Mouse (Mus musculus): Measurements from ENCODE around the gene Gm10644. TPM values are rescaled to one million over a fixed set of nuclear protein-coding genes. Genes with fewer than 3 reads are reported as not detected.

Gene Gm10644
- polyA plus RNA-seq, 1 experiment, result not detected

GRCm38 (mm10) chr8:83967701-83968100 is 12.7 kb upstream of the Gm10644 start:
- no peak for TF ChIP-seq GATA1 (IDR thresholded peaks at IDR 0.05; ENCODE audit: low read length)

- no peak for TF ChIP-seq GATA1 (IDR thresholded peaks at IDR 0.05; ENCODE audit: low read length)
These were observed 9.2 kb upstream of the Gm10644 start for GRCm38 (mm10) chr8:83964015-83964765.

DNA sequence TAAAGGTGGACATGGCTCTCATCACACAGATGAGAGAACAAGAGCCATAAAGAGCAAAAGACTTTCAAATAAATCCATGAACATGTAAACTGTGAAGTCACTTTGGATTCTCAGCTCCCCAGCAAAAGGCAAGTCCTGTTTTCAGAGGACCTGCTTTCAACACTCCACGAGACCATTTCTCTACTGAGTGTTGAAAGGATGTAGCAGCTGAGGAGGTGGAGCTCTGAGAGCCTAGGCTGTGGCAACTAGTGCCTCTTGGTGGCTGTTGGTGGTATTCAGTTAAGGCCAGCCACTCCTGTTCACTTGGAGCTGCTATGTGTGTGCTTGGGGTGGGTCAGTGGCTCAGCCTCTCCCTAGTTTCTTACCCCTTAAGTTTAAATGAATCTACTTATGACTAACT is 1.8 kb upstream of the Gm10644 start:
- no peak for TF ChIP-seq GATA1 (IDR thresholded peaks at IDR 0.05; ENCODE audit: low read length)

- no peak for TF ChIP-seq GATA1 (IDR thresholded peaks at IDR 0.05; ENCODE audit: low read length)
These were observed 883 bp upstream of the Gm10644 start for GRCm38 (mm10) chr8:83955958-83956218.

DNA sequence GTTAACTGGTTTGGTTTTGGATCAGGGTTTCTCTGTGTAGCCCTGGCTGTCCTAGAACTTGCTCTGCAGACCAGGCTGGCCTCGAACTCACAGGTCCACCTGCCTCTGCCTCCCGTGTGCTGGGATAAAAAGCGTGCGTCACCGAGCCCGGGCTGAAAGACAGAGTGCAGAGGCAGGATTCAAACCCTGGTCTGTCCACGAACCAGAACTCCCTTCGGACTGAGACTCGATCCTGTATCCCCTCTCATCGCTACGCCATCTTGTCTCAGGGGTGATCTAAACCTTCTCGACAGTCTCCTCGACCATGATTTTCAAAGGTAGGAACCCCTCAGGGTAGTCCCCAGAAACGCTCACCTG is 278 bp downstream of the Gm10644 start:
- TF ChIP-seq GATA1 (IDR thresholded peaks at IDR 0.05; ENCODE audit: low read length), result no peak

GRCm38 (mm10) chr8:83945540-83945939 is 9.5 kb downstream of the Gm10644 start:
- no peak for TF ChIP-seq GATA1 (IDR thresholded peaks at IDR 0.05; ENCODE audit: low read length)

- TF ChIP-seq GATA1 (IDR thresholded peaks at IDR 0.05; ENCODE audit: low read length), result no peak
These were observed 12.6 kb downstream of the Gm10644 start for GRCm38 (mm10) chr8:83942446-83942845.

DNA sequence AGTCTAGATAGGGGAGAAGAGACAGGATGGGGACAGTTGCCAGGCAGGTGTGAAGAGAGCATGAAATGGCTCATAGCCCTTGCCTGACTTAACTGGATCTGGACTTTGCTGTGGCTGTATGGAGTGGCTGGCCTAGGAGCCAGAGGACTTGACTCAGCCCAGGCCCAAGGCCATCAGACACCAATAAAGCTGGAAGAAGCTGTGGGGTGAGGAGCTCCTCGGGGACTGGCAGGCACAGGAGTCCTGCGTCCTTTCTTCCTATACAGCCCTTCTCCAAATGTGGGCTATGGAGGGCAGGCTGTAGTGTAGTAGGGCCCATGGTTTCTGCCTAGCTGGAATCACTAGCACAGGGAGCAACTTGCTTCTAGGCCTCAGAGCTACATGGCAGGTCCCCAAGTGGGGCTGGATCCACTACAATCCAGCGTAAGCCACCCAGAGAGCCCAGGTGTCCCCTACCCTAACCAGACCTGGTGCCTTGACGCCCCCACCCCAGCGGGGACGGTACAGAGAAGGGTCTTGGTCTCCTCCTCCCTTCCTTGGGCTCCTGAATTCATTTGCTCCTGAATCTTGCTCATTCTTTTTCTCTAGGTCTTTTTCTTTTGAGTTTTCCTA is 13.8 kb downstream of the Gm10644 start:
- no peak for TF ChIP-seq GATA1 (IDR thresholded peaks at IDR 0.05; ENCODE audit: low read length)

- no peak for TF ChIP-seq GATA1 (IDR thresholded peaks at IDR 0.05; ENCODE audit: low read length)
These were observed 16.7 kb downstream of the Gm10644 start for GRCm38 (mm10) chr8:83938330-83938729.

DNA sequence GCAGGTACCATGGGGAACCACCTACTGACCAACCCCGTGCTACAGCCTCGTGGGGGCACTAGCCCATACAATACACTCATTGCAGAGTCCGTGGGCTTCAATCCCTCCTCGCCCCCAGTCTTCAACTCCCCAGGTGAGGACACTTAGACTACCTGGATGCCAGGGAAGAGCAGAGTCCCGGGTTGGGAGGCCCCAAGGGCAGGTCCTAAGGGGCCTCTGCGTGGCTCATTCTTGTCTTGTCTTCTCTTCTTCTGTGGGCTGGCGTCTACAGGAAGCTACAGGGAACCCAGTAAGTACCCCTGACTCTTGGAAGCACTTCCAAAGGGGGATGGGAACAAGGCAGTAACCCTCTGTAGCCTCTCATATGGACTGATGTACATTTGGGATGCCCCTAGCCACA is 17.4 kb downstream of the Gm10644 start:
- TF ChIP-seq GATA1 (IDR thresholded peaks at IDR 0.05; ENCODE audit: low read length), result no peak

DNA sequence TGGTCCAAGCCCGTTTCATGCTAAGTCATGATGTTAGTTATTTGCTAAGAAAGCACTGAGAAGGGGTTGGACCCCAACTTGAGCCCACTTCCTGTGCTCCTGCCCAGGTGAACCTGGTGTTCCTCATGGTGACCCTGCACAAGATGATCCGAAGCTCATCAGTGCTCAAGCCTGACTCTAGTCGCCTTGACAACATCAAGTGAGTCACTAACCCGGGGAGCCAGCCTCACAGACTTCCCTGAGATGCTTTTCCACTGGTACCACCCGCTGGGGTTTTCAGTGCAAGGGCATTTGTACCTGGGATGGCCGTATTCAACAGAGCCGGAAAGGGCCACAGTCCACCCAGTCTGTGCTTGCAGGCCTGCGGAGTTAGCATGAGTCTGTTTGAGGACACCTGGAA is 19.6 kb downstream of the Gm10644 start:
- TF ChIP-seq GATA1 (IDR thresholded peaks at IDR 0.05; ENCODE audit: low read length), result no peak

DNA sequence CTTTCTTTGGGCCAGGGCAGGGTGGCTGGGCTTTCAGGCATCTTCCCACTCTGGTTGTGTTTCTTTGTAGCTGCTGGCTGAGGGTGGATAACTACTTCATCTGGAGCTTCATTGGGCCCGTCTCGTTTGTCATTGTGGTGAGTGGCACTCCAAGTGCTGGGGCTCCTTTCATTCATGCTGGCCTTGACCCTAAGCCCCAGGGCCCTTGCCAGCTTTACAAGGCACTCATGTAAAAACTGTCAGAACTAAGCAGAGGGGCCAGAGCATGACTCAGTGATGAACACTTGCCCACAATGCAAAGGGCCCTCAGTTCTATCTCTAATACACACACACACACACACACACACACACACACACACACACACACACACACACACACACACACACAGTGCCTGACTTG is 20.0 kb downstream of the Gm10644 start:
- no peak for TF ChIP-seq GATA1 (IDR thresholded peaks at IDR 0.05; ENCODE audit: low read length)

- no peak for TF ChIP-seq GATA1 (IDR thresholded peaks at IDR 0.05; ENCODE audit: low read length)
These were observed 20.8 kb downstream of the Gm10644 start for GRCm38 (mm10) chr8:83934222-83934621.

DNA sequence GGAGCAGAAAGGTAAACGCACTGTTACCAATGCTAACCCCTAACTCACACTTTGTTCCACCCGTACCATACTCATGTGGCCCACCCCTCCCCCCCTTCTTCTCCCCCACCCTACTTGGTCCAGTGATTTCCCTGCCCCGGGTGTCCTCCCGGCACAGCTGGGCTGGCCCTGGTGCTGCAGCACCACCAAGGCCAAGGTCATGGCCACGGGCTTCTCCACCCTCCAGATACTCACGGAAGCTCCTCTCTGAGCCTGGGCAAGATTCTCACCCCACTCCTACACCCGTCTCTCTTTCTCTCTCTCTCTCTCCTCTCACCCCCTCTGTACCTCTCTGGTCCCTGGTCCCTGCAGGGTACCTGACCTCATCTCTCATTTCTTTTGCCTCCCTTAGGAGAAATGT is 28.7 kb downstream of the Gm10644 start:
- TF ChIP-seq GATA1 (IDR thresholded peaks at IDR 0.05; ENCODE audit: low read length), result no peak

DNA sequence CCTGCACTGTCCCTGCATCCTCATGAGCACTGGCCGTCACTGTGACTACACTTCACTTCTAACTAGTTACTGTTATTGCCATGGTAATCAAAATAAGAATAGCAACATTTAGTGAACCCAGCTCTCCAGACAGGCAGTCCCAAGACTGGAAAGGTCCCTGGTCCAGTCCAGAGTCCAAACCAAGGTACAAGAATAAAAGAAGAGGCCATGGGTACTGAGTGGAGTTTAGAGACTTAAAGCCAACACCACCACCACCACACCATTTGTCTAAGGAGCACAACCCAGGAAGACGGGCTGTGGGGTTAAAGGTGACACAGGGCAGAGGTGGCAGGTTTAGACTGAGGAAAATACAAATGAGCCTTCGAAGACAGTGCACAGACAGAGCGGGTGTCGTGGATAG is 30.4 kb downstream of the Gm10644 start:
- no peak for TF ChIP-seq GATA1 (IDR thresholded peaks at IDR 0.05; ENCODE audit: low read length)

GRCm38 (mm10) chr8:83922727-83923126 is 32.3 kb downstream of the Gm10644 start:
- no peak for TF ChIP-seq GATA1 (IDR thresholded peaks at IDR 0.05; ENCODE audit: low read length)

DNA sequence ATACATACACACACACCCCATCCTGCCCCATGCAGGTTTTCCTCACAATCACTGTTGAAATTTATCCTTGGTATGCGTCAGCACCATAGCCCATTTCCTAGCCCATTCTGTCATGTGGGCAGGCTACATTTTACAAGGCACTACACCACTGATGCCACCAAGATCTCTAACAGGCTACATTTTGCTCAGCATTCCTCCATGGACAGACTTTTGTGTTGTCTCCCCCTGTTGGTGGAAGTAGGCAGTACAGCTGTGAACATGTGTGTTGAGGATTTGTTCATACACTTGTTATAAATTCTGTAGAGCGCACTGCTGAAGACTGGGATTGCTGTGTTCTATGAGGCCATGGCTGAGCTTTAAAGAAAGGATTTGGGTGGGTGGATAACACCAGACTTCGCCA is 33.4 kb downstream of the Gm10644 start:
- no peak for TF ChIP-seq GATA1 (IDR thresholded peaks at IDR 0.05; ENCODE audit: low read length)

DNA sequence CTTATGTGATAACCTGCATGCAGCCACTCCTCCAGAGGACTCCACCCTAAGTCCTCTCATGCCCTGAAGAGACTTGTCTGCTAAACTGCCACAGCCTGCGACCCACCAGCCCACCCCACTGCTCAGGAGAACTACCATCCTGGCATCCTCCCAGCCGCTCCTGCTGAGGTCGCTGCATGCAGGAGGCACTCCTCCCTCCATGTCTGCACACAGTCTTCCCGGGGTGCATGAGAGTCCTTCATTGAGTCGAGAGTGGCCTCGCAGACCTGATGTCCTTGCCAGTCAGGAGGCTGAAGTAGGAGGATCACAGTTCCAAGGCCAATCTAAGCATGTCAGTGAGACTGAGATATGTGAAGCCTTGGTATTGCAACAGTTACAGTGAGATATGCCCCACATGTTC is 37.4 kb downstream of the Gm10644 start:
- no peak for TF ChIP-seq GATA1 (IDR thresholded peaks at IDR 0.05; ENCODE audit: low read length)

Data from G1E-ER4 (cell line).